Mouse (Mus musculus): ENCODE data around the gene Cxcl14. TPM values are rescaled to one million over a fixed set of nuclear protein-coding genes. Genes with fewer than 3 reads are reported as not detected.

Gene Cxcl14
- 100 to 1,000 TPM; 121 to 127 TPM for total RNA-seq (2021)

DNA sequence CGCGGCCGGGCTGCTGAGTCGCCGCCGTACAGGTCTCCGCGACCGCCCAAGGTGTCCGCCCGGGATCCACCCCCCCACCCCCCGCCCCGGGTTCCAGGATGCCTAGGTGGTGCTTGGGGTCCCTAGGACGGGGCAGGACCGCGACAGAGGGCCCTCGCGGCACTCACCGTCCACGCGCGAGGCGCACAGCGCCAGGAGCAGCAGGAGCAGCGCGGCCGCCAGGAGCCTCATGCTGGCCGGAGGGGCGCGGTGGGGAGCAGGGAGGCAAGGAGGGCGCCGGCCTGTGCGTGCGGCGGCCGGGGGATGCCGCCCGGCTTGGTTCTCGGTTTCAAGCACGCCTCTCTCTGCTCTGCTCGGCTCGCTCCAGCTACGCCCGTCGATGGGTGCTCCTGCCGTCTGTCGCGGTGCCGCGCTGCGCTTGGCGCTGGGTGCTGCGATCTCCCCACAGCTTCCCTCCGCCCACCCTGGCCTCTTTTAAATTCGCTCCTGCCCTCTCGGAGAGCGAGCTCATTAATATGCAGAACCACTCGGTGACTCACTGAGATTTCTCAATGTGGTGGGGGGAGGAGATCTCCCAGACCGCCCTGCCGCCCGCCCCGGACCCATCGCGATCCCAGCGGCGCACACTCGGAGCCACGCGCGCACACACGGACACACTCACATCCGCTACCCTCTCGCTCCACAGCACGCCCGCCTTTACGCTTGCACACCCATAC is at the start of gene Cxcl14:
Gene Cxcl14, minus strand, starts transcription at position 609 of the 716 bp plus-strand sequence.
- peak; percentile 64 to 65 for DNase-seq

DNA sequence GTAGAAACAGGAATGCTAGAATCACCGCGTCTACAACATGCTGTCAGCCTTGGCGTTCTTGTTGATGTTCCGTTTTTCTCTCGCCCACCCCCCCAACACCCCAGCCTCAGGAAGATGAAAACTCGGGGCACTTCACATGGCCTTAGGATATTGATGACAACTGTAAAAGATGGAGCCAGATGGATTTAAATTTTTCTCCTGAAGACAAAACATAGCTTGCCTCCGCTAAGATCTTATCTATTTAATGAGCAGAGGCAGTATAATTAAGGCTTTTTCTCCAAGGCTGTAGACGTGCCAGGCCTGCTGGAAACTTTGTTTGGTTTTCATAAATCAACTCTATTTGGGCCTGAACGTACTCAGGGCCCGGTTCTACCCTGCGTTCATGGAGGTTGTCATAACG is 48.0 kb upstream of the Cxcl14 start:
- no peak for DNase-seq

DNA sequence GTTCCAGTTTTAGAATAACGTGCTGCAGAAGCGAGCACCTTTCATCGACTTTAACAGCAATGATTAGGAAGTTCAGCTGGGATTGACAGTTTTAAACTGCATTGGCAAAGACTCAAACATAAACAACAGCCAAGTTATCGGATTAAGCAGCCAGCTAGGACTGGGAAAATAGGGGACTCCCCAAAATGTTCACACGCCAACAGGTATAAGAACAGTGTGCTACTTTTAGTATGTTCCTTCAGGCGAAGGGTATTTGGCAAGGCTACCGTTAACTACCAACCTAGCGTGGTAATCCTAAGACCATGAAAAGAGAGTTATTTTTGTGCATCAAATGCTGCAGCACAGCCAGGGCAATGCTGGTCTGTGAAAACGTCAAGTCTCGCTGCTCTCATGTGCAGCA is 46.1 kb upstream of the Cxcl14 start:
- DNase-seq = no peak

DNA sequence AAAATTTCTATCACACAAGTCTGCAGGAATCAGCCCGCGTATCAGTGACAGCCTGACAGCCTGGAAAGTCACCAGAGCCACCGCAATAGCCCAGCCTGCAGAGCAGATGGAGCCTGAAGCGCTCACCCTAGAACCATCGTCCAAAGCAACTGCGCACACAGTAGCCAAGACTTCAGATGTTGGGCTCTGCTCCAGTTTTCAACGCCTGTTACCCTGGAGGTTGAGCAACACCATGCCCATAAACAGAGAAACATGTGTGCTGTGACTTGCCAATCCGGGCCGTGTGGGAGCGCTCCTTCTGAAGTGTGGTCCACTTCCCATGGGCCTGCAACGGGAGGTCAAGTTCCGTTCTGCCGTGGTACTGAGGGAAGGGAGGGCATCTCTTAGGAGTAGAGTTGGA is 44.2 kb upstream of the Cxcl14 start:
- DNase-seq = no peak

DNA sequence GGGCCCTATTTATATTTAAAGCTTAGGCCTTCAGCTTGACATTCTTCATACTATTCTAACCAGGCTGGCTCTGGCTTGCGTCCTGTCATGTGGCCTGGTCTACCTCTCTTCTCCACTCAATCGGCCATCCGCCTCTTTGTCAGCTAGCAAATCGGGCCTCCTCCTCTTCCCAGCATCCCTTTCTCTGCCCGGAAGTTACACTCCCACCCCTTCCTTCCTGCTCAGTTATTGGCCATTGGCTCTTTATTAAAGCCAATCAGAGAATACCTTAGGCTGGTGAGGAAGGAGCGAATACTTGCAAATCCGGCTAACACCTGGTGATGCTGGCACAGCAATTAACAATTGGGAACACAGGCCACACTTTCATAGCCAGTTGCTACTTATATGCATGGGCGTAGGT is 43.5 kb upstream of the Cxcl14 start:
- DNase-seq = no peak

DNA sequence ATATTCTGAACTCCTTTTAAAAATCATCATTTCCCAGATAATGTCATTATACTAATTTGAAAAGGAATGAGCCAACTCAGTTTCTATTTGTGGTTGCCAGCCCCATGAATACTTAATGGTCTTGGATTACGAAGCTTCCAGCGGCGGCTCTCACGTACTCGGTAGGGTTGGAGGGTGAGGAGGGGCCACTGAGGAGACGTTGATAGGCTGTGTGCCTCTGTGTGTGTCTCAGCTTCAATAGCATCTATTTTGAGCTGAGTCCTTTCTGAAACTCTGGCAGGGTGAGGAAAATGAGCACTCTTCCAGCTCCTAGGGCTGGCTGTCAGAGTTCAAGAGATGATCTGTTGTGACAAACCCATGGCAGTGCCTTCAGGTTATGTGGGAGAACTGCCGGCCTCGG is 40.6 kb upstream of the Cxcl14 start:
- no peak for DNase-seq

DNA sequence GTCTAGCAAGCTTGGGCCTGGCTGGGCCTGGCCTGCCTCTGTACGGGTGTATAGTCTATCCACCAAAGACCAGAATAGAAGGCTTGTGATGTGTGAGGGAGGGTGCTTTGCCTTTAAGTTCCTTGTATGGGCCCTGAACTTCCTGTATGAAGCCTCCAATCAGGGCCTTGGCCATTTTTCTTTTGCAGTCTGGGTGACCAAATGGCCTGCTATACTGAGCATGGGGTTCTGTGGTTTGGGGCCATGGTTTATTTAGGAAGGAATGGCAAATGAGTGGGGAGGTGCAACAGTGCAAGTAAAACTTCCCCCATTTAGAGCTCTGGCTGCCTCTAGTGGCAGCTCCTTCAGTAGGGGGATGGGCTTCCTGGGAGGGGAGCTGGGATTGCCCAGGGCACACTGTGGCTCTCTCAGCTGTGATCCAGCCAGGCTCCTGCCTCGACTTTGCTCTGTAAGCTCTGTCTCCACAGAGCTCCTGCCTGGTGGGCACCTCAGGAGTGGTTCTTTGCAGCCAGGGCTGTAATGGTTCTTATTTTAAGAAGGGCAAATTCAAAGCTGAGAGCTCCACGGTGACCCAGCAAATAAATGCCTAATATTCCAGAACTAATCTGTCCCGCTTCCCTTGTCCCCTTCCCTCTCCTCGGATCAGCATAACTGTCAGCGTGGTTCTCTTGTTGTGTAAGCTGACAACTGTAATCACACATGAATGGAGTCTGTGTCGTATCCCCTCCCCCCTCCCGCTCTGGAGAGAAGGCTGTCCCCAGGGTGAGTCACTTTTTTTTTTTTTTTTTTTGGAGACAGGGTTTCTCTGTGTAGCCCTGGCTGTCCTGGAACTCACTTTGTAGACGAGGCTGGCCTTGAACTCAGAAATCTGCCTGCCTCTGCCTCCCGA is 38.7 kb upstream of the Cxcl14 start:
- no peak for DNase-seq

DNA sequence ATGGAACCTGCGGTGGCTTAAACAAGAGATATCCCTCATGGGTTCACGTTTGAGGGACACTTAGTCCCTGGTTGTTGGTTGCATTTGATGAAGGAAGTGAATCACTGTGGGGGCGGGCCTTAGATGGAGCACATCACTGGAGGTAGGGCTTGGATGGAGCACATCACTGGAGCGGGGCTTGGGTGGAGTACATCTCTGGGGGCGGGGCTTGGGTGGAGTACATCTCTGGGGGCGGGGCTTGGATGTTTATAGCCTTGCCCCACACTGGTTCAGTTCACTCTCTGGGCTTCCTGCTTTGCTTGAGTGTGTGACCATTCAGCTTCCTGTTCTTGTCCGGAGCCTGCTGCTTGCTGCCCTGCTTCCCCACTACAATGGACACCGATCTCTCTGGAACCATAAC is 37.9 kb upstream of the Cxcl14 start:
- no peak for DNase-seq

DNA sequence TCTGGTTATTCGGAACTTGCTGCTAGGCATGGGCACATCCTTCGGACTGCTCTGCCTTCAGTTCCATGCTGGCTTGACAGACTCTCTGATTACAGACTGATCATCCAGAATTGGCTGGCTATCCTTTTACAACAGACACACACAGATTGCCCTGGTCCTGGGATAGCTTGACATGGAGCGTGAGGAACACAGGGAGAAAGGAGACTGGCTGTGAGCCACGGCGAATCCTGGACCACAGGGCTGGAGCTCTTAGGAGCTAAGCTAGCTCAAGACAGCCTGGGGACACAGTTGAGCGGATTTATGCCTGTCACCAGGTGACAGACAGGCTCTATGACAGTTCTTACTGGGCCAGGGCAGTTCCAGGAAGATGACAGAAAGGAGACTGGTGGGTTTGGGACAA is 36.0 kb upstream of the Cxcl14 start:
- DNase-seq = no peak

DNA sequence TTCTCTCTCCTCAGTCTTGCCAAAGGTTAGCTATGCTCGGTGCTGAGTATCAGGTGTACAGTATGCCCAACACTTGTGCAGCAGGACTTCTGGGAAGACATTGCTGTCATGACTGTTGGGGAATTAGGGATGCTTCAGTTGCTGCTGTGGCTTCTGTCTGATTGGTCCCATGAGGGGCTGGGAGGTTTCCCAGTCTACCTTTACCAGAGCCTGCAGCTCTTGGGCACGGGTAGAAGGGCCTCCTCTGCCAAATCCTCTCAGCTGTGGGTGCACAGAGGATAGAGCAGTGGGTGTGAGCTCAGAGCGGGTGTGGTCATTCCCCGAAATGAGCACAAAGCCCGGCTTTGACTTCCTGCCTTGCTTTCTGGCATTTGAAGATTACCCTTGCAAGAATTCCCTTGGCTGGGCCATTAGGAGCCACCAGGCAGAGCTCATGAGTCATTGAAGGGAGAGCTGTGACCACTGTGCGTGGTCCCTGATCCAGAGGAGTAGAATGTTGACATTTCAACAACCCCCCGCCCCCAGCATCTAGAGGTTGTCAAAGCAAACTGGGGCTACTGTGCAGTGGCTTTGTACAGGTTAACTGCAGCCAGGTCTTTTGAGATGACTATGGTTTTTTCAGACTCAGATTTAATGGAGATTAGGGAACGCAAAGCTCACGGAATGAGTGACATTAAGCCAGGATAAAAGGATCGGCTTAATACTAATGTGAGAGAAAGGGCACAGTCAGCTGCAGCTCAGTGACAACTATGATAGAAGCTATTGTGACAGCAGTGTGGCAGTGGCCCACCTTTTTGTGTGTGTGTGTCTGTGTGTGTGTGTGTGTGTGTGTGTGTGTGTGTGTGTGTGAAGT is 34.5 kb upstream of the Cxcl14 start:
- DNase-seq = no peak

DNA sequence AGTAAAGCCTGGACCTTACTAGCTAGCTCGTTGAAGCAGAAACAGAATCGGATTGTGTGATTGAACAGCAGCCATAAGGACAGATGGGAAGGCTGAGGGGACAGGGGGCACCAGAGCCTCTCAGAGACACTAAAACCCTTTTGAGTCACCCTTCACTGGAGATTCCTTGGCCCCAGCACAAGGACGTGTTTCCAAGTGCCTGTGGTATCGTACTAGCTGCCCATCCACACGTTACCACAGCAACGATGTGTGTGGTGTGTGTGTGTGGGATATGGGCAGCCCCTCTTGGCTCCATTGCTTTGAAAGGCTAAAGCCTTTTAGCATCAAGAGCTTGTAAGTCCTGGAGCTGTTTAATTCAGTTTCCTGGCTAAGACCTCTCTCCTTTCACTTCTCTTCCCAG is 33.4 kb upstream of the Cxcl14 start:
- no peak for DNase-seq

DNA sequence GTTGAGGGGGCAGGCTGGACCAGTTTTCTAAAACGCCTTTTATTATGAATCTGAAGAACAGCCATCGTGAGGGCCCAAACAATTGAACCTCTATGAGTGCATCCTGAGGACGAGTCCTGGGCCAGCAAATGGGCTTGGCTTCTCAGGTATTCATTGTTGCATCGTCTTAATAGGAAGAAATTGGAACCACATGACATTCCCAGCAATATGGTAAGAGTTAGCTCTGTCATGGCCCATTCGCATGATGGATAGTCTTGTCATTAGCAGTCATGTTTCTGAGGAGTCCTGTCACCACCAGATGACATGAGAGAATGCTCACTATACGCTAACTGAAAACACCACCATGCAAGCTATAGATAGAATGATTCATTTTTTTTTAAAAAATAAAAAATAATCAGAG is 32.8 kb upstream of the Cxcl14 start:
- no peak for DNase-seq

DNA sequence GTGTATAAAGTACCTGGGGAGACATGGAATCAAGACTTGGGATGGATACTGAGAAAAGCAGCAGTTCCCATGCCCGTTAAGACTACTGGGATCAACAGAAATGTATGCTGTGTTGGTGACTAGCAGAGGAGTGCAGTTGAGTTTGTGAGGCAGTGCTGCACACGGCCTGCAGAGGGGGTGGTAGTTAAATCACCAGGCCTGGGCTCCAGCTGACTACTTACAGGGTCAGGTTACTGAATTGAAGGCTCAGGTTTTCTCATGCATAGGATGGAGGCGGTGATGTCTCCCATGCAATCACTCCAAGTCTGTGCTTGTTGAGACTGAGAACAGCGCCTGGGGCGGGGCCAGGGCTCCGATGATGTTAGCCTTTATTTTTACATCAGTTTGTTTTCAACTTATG is 31.4 kb upstream of the Cxcl14 start:
- no peak for DNase-seq

DNA sequence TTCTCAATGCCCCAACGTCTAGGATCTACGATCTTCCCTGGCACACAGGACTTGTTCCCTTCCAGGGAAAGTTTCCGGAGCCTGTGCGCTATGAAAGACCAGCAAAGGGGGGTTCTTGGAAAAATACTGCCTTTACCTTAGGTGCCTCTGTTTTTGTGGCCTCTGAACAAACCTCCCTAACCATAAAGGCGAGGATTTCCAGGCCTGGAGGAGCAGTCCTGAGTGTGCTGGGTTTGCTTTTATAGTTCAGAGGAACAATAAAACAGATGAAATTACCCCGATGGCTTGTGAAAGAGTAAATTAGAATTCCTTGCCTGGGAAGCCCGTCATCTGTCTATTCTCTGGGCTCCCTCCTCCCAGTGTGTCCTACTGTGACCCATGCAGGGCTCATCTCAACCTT is 25.3 kb upstream of the Cxcl14 start:
- no peak for DNase-seq

DNA sequence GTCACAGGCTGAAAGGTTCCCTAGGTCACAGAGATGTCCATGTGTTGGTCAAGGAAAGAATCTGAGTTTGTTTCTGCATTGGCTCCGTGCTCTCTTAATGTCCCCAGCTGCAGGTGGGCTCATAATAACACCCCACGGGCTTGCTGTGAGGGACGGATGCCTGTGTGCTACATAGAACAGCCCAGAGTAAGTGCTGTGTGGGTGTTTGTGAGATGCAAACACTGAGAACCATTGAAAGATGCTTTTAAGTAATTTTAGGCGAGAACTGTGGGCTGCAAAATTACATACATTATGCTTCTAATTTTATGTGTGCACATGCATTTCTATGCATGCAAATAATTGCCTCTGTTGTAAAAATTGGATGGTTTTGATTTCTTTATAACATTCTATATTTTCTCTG is 20.6 kb upstream of the Cxcl14 start:
- DNase-seq = no peak

DNA sequence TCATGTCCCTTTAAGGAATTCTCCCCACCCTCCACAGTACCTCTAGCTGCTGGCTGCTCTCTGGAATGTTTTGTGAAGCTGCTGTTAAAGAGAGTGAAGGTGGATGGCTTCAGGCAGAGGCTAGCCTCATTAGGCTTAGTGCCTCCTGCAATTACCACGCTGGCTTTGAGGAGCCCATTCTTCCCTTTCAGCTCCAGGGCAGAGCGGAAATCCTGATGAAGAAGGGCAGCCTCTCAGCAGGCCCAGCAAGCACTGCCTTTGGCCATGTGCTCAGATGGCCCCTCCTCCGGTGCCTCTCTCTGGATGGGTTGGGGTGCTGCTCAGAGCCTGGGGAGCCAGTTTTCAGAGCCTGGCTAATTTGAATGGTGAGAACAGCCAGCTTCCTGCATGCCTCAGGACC is 18.9 kb upstream of the Cxcl14 start:
- peak; percentile 26 to 28 for DNase-seq

DNA sequence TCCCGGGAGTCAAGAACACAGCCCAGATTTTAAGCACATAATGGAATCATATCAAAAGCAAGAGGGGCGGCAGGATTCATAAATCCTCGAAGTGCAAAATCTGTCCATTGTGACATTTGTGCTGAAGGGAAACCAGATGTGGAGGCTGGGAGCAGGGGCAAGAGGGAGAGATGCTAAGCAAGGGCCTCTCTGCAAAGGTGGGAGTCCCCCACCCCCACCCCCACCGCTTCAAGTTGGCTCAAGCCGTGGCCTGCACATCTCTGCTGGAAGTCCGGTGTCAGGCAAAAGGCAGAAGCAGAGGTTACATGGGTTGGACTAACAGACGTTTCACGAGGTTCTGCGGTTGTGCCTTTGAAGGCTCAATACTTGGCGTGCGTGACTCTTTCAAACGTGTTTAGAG is 8.7 kb upstream of the Cxcl14 start:
- no peak for DNase-seq

DNA sequence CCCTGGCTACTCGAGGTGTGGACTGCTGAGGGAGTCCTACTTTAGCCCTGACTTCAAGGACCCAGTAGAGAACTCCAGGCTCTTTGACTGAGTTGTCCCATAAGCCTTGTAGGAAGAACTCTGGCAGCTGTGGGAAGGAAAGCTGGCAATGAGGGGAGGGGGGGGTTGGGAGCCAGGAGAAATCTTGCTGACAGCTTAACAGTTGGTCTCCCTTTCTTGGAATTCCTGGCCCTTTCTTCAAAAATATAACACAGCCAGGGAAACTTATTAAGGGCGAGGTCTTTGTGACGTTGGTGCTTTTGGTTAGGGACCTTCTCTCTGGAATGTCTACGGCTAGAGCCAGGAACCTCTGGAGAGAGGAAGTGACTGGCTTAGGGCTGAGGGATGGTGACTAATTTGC is 8.1 kb upstream of the Cxcl14 start:
- no peak for DNase-seq

DNA sequence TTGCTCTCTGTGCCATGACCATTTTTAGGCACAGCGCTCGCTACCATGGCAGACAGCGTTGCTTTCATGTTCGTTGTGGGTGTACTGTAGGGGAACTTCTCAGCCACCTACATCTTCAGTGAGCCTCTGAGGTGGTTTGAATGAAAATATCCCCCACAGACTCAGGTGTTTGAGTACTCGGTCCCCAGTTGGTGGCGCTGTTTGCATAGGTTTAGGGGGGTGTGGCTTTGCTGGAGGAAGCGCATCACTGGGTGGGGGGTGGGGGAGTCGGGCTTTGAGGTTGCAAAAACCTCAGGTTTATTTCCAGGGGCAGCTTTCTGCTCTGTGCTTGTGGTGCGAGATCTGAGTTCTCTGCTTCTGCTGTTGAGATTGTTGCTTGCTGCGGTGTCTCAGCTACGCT is 3.0 kb upstream of the Cxcl14 start:
- no peak for DNase-seq

DNA sequence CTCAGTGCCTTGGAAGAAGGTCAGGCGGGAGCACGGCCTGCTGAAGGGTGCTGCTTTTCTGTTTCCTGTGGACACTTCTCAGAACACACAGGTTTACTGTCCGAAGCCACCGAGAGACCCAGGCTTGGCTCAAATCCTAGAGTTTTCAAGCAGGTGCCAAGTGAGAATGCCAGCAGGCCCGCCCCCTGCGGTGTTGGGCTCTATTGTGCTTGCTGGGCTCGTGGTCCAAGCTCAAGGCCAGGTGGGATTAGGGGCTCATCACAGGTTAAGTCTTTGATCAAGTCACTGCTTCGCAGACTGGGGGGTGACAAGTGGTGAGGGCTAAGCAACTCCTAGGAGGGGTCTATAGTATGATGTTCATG is 289 bp upstream of the Cxcl14 start:
- no peak for DNase-seq

DNA sequence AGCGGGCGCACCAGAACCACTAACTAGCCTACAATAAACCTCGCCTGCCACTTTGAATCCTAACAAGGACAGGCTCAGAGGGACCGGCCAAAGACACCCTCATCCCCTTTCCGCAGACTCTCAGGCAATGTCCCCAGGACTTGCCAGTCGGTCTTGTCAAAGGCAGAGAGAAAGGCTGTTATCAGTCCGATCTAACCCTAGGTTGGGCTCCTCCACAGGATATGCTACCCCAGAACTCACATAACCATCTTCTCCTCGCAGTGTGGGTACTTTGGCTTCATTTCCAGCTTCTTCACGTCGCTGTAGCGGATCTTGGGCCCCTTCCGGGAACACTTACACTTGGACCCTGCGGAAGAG is 787 bp downstream of the Cxcl14 start:
- DNase-seq = no peak

DNA sequence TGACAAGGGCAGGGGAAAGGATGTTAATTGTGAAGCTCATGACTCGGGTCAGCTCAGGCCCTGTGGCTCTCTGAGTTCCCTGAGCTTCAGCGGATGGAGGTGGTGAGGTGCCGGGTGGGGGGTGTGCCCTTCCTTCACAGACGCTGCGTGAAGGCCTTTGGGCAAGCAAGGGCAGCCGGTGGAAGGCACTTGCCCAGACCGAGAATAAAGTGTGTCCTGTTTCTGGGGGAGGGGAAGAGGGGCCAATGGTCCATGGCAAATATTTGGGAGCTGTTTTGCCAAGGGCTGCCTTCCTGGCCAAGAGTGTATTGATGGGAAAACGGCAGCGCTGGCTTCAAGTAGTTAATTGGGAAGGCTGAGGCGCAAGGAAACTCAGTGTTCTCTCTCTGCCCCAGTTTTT is 1.4 kb downstream of the Cxcl14 start:
- peak; percentile 41 to 45 for DNase-seq

DNA sequence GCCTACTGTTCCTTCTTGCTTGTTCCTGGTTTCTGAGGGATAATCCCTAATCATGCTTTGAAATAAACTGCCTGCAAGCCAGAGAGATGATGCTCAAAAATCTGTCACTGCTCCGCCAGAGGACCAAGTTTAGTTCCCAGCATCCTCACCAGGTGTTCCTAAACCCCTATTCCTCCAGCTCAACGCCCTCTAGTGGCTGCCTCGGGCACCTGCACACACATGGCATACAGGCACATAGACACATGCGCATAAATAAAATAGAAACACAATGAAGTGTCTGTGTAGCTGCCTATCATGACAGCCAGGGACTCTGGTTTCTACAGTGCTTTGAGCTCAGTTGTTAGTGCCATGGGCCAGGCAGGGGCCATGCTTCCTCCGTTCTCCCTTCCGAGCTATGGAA is 6.4 kb downstream of the Cxcl14 start:
- no peak for DNase-seq
